8 mouse cellular contexts compared by ENCODE assay signal in the genomic region with DNA sequence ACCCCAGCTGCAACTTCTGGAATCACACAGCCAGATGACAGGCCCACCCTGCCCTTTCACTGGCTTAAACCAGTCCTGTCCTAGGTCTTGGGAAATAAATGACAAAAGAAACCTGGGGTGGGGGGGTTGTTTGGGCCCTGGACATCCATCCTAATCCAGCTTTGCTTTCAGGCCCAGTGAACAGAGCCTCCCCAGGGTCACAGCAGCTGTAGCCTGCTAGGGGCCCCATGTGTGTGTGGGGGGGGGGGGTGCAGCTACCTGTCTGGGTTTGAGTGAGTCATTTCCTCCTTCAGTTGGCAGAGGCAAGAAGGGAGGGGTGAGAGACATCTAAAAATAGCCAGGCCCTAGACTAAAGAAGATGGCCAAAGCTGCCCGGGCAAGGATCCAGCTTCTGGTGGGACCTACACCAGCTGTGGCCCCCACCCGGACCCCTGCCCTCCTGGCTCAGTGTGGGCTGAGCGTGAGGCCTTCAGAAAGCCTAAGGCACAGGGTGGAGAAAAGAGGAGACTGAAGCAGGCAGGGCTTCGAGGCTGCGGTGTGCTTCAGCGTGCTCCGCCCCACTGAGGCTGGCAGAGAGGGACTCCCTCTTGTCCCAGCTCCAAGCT. TPM values are rescaled to one million over a fixed set of nuclear protein-coding genes. Genes with fewer than 3 reads are reported as not detected.
DNase-seq lines count a peak whose midpoint lies in the region; ATAC-seq lines count a peak whose summit lies in the region.

No protein-coding gene starts in this region.

- no peak overlapping the region for H3K27ac ChIP-seq in hindbrain, embryonic 15.5 days (replicated peaks)
- peak overlapping the region; percentile 92 for H3K27ac ChIP-seq in lung, embryonic 15.5 days

- H3K9ac ChIP-seq in hindbrain, embryonic 15.5 days = no peak overlapping the region
- 0 out of 2 replicates have a peak overlapping the region, but pooled peaks have one; percentile 13 for H3K9ac ChIP-seq in lung, embryonic 15.5 days

- DNase-seq in adrenal gland, postnatal 14 days = peak; percentile 47
- no peak for DNase-seq in adrenal gland, adult 2 months
- DNase-seq in urinary bladder, postnatal 4 days (ENCODE audit: low spot score in 2 of 2) = peak; percentile 24 to 56
- no peak for DNase-seq in urinary bladder, adult 18-20 months (ENCODE audit: low spot score in 2 of 2)
- DNase-seq in thymus, postnatal 0 days (ENCODE audit: low spot score) = peak; percentile 73
- DNase-seq in layer of hippocampus, adult 9-10 months (ENCODE audit: low spot score) = no peak

- ATAC-seq in hindbrain, embryonic 15.5 days (ENCODE audit: low FRiP score, low read depth) = peak; percentile 12; the same call in 1 of the 2 replicates
- peak; percentile 60 for ATAC-seq in lung, embryonic 15.5 days (ENCODE audit: borderline replicate concordance, extremely low read depth, low FRiP score, low TSS enrichment)

- H3K36me3 ChIP-seq in hindbrain, embryonic 15.5 days = no peaks in the 10 kb centered on the region
- H3K36me3 ChIP-seq in lung, embryonic 15.5 days = no peaks in the 10 kb centered on the region

- no peak overlapping the region for H3K4me2 ChIP-seq in hindbrain, embryonic 15.5 days
- peak overlapping the region; percentile 8; the same call in 1 of the 2 replicates for H3K4me2 ChIP-seq in lung, embryonic 15.5 days

- 24% methylated on average over 7 of the region's 7 CpGs for WGBS in hindbrain, embryonic 15.5 days
- WGBS in lung, embryonic 15.5 days = 15% methylated on average over 7 of the region's 7 CpGs

- H3K4me1 ChIP-seq in hindbrain, embryonic 15.5 days (replicated peaks) = peaks cover 46% of the 10 kb centered on the region
- H3K4me1 ChIP-seq in lung, embryonic 15.5 days = peaks cover 59% of the 10 kb centered on the region

- no peaks in the 10 kb centered on the region for H3K9me3 ChIP-seq in hindbrain, embryonic 15.5 days
- no peaks in the 10 kb centered on the region for H3K9me3 ChIP-seq in lung, embryonic 15.5 days

- no peak overlapping the region for H3K4me3 ChIP-seq in hindbrain, embryonic 15.5 days
- no peak overlapping the region for H3K4me3 ChIP-seq in lung, embryonic 15.5 days

- no peaks in the 10 kb centered on the region for H3K27me3 ChIP-seq in hindbrain, embryonic 15.5 days
- no peaks in the 10 kb centered on the region for H3K27me3 ChIP-seq in lung, embryonic 15.5 days

RNA-seq across cellular contexts. Expression of gene Dnajb12, which starts 28.4 kb away (rescaled TPM):
- 49.5 and 50.6 TPM in 2 replicates for total RNA-seq in adrenal gland, postnatal 14 days (2021)
- total RNA-seq in adrenal gland, adult 2 months (2021) = 10 to 100 TPM; 56.0 to 63.9 TPM
- 48.8 and 67.3 TPM in 2 replicates for polyA plus RNA-seq in adrenal gland, adult 2 months (2012; rRNA removed)
- polyA plus RNA-seq in hindbrain, embryonic 15.5 days (2015; fragmentation: Nextera tagmentation; extraction: Ambion mirVana) = 18.6 and 24.6 TPM in 2 replicates
- 21.0 and 24.1 TPM in 2 replicates for polyA plus RNA-seq in lung, embryonic 15.5 days (2015; fragmentation: Nextera tagmentation; extraction: Ambion mirVana)
- polyA plus RNA-seq in thymus, postnatal 0 days (2015; fragmentation: Nextera tagmentation; extraction: Ambion mirVana) = 13.5 and 14.6 TPM in 2 replicates

RNA-seq across cellular contexts. Expression of gene Ddit4, which starts 43.8 kb away (rescaled TPM):
- total RNA-seq in adrenal gland, postnatal 14 days (2021) = 70.5 and 103 TPM in 2 replicates
- total RNA-seq in adrenal gland, adult 2 months (2021) = 10 to 100 TPM; 53.1 to 56.1 TPM
- polyA plus RNA-seq in adrenal gland, adult 2 months (2012; rRNA removed) = 151 and 157 TPM in 2 replicates
- 68.9 and 71.1 TPM in 2 replicates for polyA plus RNA-seq in hindbrain, embryonic 15.5 days (2015; fragmentation: Nextera tagmentation; extraction: Ambion mirVana)
- polyA plus RNA-seq in lung, embryonic 15.5 days (2015; fragmentation: Nextera tagmentation; extraction: Ambion mirVana) = 43.2 and 49.6 TPM in 2 replicates
- polyA plus RNA-seq in thymus, postnatal 0 days (2015; fragmentation: Nextera tagmentation; extraction: Ambion mirVana) = 50.6 and 54.7 TPM in 2 replicates

Comparison
In these comparisons a context has a peak if more than half of its experiments do, and no peak if none do; other contexts are left out.
1. DNase-seq: peak in adrenal gland, postnatal 14 days (single experiment), urinary bladder, postnatal 4 days (2 of 2) and thymus, postnatal 0 days (single experiment); none in adrenal gland, adult 2 months (single experiment), urinary bladder, adult 18-20 months (0 of 2) and layer of hippocampus, adult 9-10 months (single experiment).